Mouse (Mus musculus) CH12.LX (cell line): ENCODE measurements around the gene Cyp2f2. TPM values are rescaled to one million over a fixed set of nuclear protein-coding genes. Genes with fewer than 3 reads are reported as not detected.
A peak's percentile ranks its signal among the peaks of the same experiment; 100 is the strongest.

Source experiments
- DNase-seq: peaks from one replicate; pipeline ENCODE4 v3.0.0-alpha.2; 2013; ENCODE audit errors: extremely low read depth
- H3K27ac ChIP-seq: 2 replicates; pipeline ENCODE4 v1.5.1; 2012; ENCODE audit warnings: low read depth, mild to moderate bottlenecking, control low read depth, moderate library complexity; ENCODE audit not compliant: insufficient read depth
- H3K27me3 ChIP-seq: replicated peaks from 2 replicates; pipeline ENCODE3; 2012; ENCODE audit warnings: inconsistent platforms
- H3K36me3 ChIP-seq, 2 experiments: replicated peaks in 1 of 2; 2 replicates each; pipeline versions ENCODE3 to v1.6.1; 2012; ENCODE audit warnings: inconsistent platforms in 1 of 2, low read length in 1 of 2, mild to moderate bottlenecking in 1 of 2, mixed read lengths in 1 of 2, moderate library complexity in 1 of 2; ENCODE audit not compliant: control insufficient read depth in 1 of 2, insufficient read depth in 1 of 2
- H3K4me1 ChIP-seq, 2 experiments: 2 replicates each; pipeline ENCODE4 v1.6.1; 2012; ENCODE audit warnings: inconsistent platforms in 1 of 2, moderate library complexity in 1 of 2; ENCODE audit not compliant: insufficient read depth in 2 of 2, control insufficient read depth in 1 of 2
- H3K4me2 ChIP-seq: 2 replicates; pipeline ENCODE4 v1.6.1; 2012; ENCODE audit warnings: low read depth, mild to moderate bottlenecking, control low read depth; ENCODE audit not compliant: poor library complexity, insufficient read depth, severe bottlenecking
- H3K4me3 ChIP-seq, 3 experiments: fragments of 150-350 bp in 1 of 3; sonication (generic) in 1 of 3; replicated peaks in 1 of 3; 2 replicates each; pipeline versions ENCODE3 to v1.5.1; 2011 to 2012; ENCODE audit warnings: low read depth in 2 of 3, low read length in 2 of 3, mild to moderate bottlenecking in 2 of 3, moderate library complexity in 2 of 3, control low read depth in 1 of 3, improper control_type of control experiment in 1 of 3, inconsistent platforms in 1 of 3, mixed read lengths in 1 of 3; ENCODE audit not compliant: poor library complexity in 1 of 3
- H3K79me2 ChIP-seq: replicated peaks from 2 replicates; pipeline ENCODE4 v1.6.1; 2012; ENCODE audit warnings: mild to moderate bottlenecking, moderate library complexity; ENCODE audit not compliant: control insufficient read depth, poor library complexity, insufficient read depth, severe bottlenecking; ENCODE audit errors: extremely low read depth
- H3K9ac ChIP-seq: 2 replicates; pipeline ENCODE4 v1.6.1; 2012; ENCODE audit warnings: low read depth, mild to moderate bottlenecking, control low read depth, moderate library complexity; ENCODE audit not compliant: insufficient read depth
- H3K9me3 ChIP-seq: replicated peaks from 2 replicates; pipeline ENCODE3; 2012; ENCODE audit warnings: low read length, inconsistent platforms, mixed read lengths
- CHD1 ChIP-seq: IDR thresholded peaks from 2 replicates; pipeline ENCODE4 v1.6.1; 2012; ENCODE audit warnings: low read depth, low read length, improper control_type of control experiment, inconsistent platforms
- ETS1 ChIP-seq: conservative IDR thresholded peaks from 2 replicates; pipeline ENCODE4 v1.6.1; 2012; ENCODE audit warnings: low read depth, mild to moderate bottlenecking, inconsistent platforms, low read length, improper control_type of control experiment, moderate library complexity
- GABPA ChIP-seq: IDR thresholded peaks from 2 replicates; pipeline ENCODE4 v1.6.1; 2012; ENCODE audit warnings: low read depth, low read length, improper control_type of control experiment, inconsistent platforms; ENCODE audit not compliant: insufficient replicate concordance
- IRF4 ChIP-seq: IDR thresholded peaks from 2 replicates; pipeline ENCODE4 v1.6.1; 2014; ENCODE audit warnings: low read depth, mild to moderate bottlenecking, inconsistent platforms, low read length, improper control_type of control experiment
- JUND ChIP-seq: conservative IDR thresholded peaks from 2 replicates; pipeline ENCODE4 v1.6.1; 2011; ENCODE audit warnings: low read depth, low read length, improper control_type of control experiment
- MAZ ChIP-seq: IDR thresholded peaks from 2 replicates; pipeline ENCODE4 v1.6.1; 2012; ENCODE audit warnings: low read depth, mild to moderate bottlenecking, inconsistent platforms, low read length, improper control_type of control experiment, moderate library complexity
- MEF2A ChIP-seq: IDR thresholded peaks from 2 replicates; pipeline ENCODE4 v1.6.1; 2014; ENCODE audit warnings: low read depth, mild to moderate bottlenecking, inconsistent platforms, low read length, improper control_type of control experiment, borderline replicate concordance
- NRF1 ChIP-seq: IDR thresholded peaks from 2 replicates; pipeline ENCODE4 v1.6.1; 2014; ENCODE audit warnings: low read depth, mild to moderate bottlenecking, inconsistent platforms, low read length, improper control_type of control experiment, moderate library complexity
- PAX5 ChIP-seq: IDR thresholded peaks from 2 replicates; pipeline ENCODE4 v1.6.1; 2012; ENCODE audit warnings: low read length, inconsistent platforms, mixed read lengths
- POLR2A ChIP-seq: IDR thresholded peaks from 2 replicates; pipeline ENCODE4 v1.6.1; 2011; ENCODE audit warnings: low read depth, mild to moderate bottlenecking, improper control_type of control experiment, low read length
- POLR2AphosphoS2 ChIP-seq: IDR thresholded peaks from 2 replicates; pipeline ENCODE4 v1.6.1; 2011; ENCODE audit warnings: low read depth, low read length, improper control_type of control experiment
- SIN3A ChIP-seq: IDR thresholded peaks from 2 replicates; pipeline ENCODE4 v1.6.1; 2012; ENCODE audit warnings: low read length, improper control_type of control experiment, inconsistent platforms
- SMC3 ChIP-seq: IDR thresholded peaks from 2 replicates; pipeline ENCODE4 v1.6.1; 2011; ENCODE audit warnings: low read depth, low read length, improper control_type of control experiment
- TBP ChIP-seq: conservative IDR thresholded peaks from 2 replicates; pipeline ENCODE4 v1.6.1; 2011; ENCODE audit warnings: low read depth, low read length, improper control_type of control experiment
- TCF12 ChIP-seq: IDR thresholded peaks from 2 replicates; pipeline ENCODE4 v1.6.1; 2014; ENCODE audit warnings: low read depth, mild to moderate bottlenecking, inconsistent platforms, low read length, improper control_type of control experiment
- USF1 ChIP-seq: IDR thresholded peaks from 2 replicates; pipeline ENCODE4 v1.6.1; 2014; ENCODE audit warnings: low read depth, mild to moderate bottlenecking, inconsistent platforms, low read length, improper control_type of control experiment
- USF2 ChIP-seq: conservative IDR thresholded peaks from 2 replicates; pipeline ENCODE4 v1.6.1; 2011; ENCODE audit warnings: low read depth, low read length, improper control_type of control experiment
- ZC3H11A ChIP-seq: IDR thresholded peaks from 2 replicates; pipeline ENCODE4 v1.6.1; 2012; ENCODE audit warnings: low read depth, mild to moderate bottlenecking, inconsistent platforms, low read length, improper control_type of control experiment
- ZKSCAN1 ChIP-seq: IDR thresholded peaks from 2 replicates; pipeline ENCODE4 v1.6.1; 2012; ENCODE audit warnings: low read depth, inconsistent platforms, low read length, improper control_type of control experiment, borderline replicate concordance
- ZMIZ1 ChIP-seq: IDR thresholded peaks from 2 replicates; pipeline ENCODE4 v1.6.1; 2012; ENCODE audit warnings: low read depth, mild to moderate bottlenecking, inconsistent platforms, low read length, improper control_type of control experiment
- ZNF384 ChIP-seq: IDR thresholded peaks from 2 replicates; pipeline ENCODE4 v1.6.1; 2012; ENCODE audit warnings: low read depth, low read length, improper control_type of control experiment, inconsistent platforms
- dilution Hi-C: fragments of 300-500 bp; cut with MboI; formaldehyde crosslinking; loops from 2 replicates; pipeline ENCODE4 v1.14.3; 2020; ENCODE audit warnings: low sequenced_read_pairs; ENCODE audit not compliant: extremely low pct_unique_long_range_greater_than_20kb, extremely low pct_ligation_motif_present
- in situ Hi-C: fragments of 300-500 bp; cut with MboI; formaldehyde crosslinking; loops from 3 replicates; pipeline ENCODE4 v1.14.3; 2019; ENCODE audit warnings: low sequenced_read_pairs, low pct_ligation_motif_present, low pct_unique_long_range_greater_than_20kb, mixed read lengths
- polyA plus RNA-seq: library from polyadenylated mRNA; unstranded; fragments of >175 nt; gene quantifications from 2 replicates; pipeline ENCODE4 v1.2.1, GENCODE M21; 2012; ENCODE audit warnings: low read depth; ENCODE audit not compliant: insufficient read length
- total RNA-seq, 2 experiments: library from RNA; depleted of rRNA; stranded (reverse); fragments of 300-350 nt in 1 of 2; fragments of >200 nt in 1 of 2; gene quantifications; 2 replicates each; pipeline ENCODE4 v1.2.3; 2012 to 2014

Cyp2f2 gene
- total and polyA plus RNA-seq, 3 experiments, result not detected

DNA sequence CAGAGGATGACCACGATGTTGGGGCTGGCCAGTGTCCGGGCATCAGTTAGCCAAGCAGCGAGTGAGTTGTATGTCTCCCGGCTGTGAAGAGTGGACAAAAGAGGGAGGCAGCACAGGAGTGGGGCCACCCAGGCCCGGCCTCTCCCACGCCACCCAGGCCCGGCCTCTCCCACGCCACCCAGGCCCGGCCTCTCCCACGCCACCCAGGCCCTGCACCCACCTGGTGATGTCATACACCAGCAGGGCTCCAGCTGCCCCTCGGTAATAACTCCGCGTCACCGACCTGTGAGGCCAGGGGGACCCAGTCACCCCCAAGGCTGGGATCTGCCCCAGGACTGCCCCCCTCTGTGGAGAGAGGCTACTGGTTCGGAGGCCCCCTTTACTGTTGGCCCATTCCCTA lies 54.8 kb downstream of the Cyp2f2 start:
- Histone ChIP-seq H3K79me2 (peaks cover 7% of the 10 kb centered on the region), H3K9me3 (no peaks in the 10 kb centered on the region), H3K36me3 (peaks cover 51 to 64% of the 10 kb centered on the region in 2 experiments), H3K9ac (no peak overlapping the region), H3K4me2 (no peak overlapping the region), H3K27me3 (no peaks in the 10 kb centered on the region), H3K4me3 (no peak overlapping the region), H3K4me1 (peaks cover 0 to 65% of the 10 kb centered on the region in 2 experiments; a peak in 2 of 4 replicates), H3K27ac (no peak overlapping the region)
- dilution Hi-C loops (no loop called here), in situ Hi-C loops (no loop called here)
- DNase-seq, result no peak
- no peak for TF ChIP-seq MEF2A
- no peak for TF ChIP-seq CHD1
- TF ChIP-seq USF2, result no peak
- TF ChIP-seq PAX5, result no peak
- no peak for TF ChIP-seq USF1

DNA sequence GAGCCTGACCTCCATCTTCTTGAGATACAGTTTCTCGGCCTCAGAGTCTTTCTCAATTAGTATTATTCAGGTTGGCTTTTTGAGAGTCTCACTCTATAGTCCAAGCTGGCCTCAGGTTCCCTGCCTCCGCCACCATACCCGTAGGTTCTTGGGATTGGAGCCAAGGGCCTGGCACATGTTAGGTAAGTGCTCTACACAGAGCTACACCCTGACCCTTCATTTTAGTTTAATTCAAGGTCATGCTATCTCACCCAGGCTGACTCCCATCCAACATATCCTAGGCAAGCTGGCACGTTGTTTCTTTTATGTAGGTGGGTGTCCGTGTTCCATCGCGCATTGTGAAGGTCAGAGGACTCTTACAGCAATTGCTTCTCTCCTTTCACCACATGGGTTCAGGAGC lies 55.2 kb downstream of the Cyp2f2 start:
- Histone ChIP-seq H3K4me2 (no peak overlapping the region), H3K4me1 (peaks cover 0 to 64% of the 10 kb centered on the region in 2 experiments; a peak in 2 of 4 replicates), H3K4me3 (no peak overlapping the region), H3K9ac (no peak overlapping the region), H3K27ac (no peak overlapping the region), H3K36me3 (peaks cover 51 to 61% of the 10 kb centered on the region in 2 experiments), H3K27me3 (no peaks in the 10 kb centered on the region), H3K79me2 (peaks cover 7% of the 10 kb centered on the region), H3K9me3 (no peaks in the 10 kb centered on the region)
- dilution Hi-C loops, result no loop called here
- in situ Hi-C loops, result no loop called here
- DNase-seq, result no peak
- TF ChIP-seq SMC3, result no peak
- TF ChIP-seq ETS1, result no peak
- TF ChIP-seq USF1, result no peak
- no peak for TF ChIP-seq GABPA
- no peak for TF ChIP-seq IRF4
- TF ChIP-seq ZNF384, result no peak
- no peak for TF ChIP-seq ZMIZ1
- no peak for TF ChIP-seq MAZ
- TF ChIP-seq TBP, result no peak
- no peak for TF ChIP-seq POLR2A
- no peak for TF ChIP-seq JUND

DNA sequence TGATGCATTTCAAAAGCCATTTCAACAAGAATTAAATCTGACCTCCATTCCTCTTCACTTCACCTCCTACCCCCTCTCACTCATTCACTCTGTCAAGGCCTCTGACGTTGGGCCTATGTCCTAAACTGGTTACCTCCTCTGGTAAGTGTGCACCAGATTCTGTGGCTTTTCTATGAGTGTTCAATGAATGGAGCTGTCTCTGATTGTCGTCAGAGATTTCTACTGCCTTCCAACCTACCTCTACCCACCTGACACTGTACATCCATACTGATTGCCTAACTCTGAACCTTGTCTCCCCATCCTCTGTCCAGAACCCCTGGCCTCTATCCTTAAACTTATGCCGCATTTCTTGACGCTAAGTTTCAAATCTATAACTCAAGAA lies 58.2 kb downstream of the Cyp2f2 start:
- peak overlapping the region; percentile 78 for H3K27ac ChIP-seq
- H3K9me3 ChIP-seq, result no peaks in the 10 kb centered on the region

More for the DNA sequence above, 58.2 kb downstream of the Cyp2f2 start:
- dilution Hi-C loops, result no loop called here
- H3K36me3 ChIP-seq, result peaks cover 29 to 47% of the 10 kb centered on the region in 2 experiments
- H3K4me1 ChIP-seq, result peaks cover 3 to 56% of the 10 kb centered on the region in 2 experiments; a peak in 3 of 4 replicates
- H3K27me3 ChIP-seq, result no peaks in the 10 kb centered on the region
- peak overlapping the region; percentile 67 to 68 (median 67) for H3K4me3 ChIP-seq
- peak overlapping the region; percentile 97 for H3K4me2 ChIP-seq
- no peak for TF ChIP-seq TCF12
- TF ChIP-seq NRF1, result no peak
- no peak for TF ChIP-seq POLR2AphosphoS2
- no peak for TF ChIP-seq MAZ
- no peak for TF ChIP-seq ZKSCAN1
- no peak for TF ChIP-seq ZC3H11A
- TF ChIP-seq SIN3A, result no peak
- TF ChIP-seq, all 38 proteins: peak for 0
- Histone ChIP-seq H3K79me2 (peaks cover 7% of the 10 kb centered on the region), H3K9ac (peak overlapping the region; percentile 94)
- DNase-seq, result no peak
- in situ Hi-C loops, result no loop called here
